Mouse (Mus musculus): Measurements from ENCODE around the gene Gm3336. TPM values are rescaled to one million over a fixed set of nuclear protein-coding genes. Genes with fewer than 3 reads are reported as not detected.

Gm3336 gene
- total RNA-seq, 1 experiment = 1.8 TPM

DNA sequence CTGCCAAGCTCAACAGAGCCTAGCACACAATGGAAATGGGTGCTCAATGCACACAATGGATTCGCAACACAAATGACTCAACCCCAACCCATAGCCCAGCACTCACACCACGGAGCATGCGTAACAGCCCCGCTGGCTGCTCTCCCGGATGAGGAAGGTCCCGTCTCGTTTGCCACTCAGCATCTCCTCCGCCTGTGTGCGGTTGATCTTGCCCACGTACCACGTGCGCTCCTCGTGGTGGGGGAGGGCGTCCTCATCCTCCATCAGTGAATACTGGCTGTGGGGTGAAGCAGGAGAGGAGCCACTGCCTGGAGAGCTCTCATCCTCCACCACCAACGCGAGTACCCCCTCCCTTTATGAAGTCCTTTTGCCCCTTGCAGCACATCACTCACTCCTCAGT, 50.6 kb downstream of the Gm3336 start:
- Histone ChIP-seq H3K9me3 (ENCODE audit: control insufficient read depth, insufficient read depth, low read depth, low read length) (no peaks in the 10 kb centered on the region), H3K9ac (ENCODE audit: insufficient read depth, low read depth, low read length, poor library complexity, severe bottlenecking) (peak overlapping the region; percentile 49), H3K4me3 (ENCODE audit: insufficient read depth in 1 of 2, low read depth in 1 of 2, low read length in 2 of 2, poor library complexity in 1 of 2, severe bottlenecking in 1 of 2) (peak overlapping the region; percentile 27 to 37), H3K4me1 (ENCODE audit: control insufficient read depth in 2 of 2, insufficient read depth in 2 of 2, low read length in 2 of 2, poor library complexity in 1 of 2) (peaks cover 2 to 39% of the 10 kb centered on the region in 2 experiments; a peak in 3 of 4 replicates), H3K36me3 (ENCODE audit: control insufficient read depth, insufficient read depth, low read length, poor library complexity, severe bottlenecking) (peaks cover 32% of the 10 kb centered on the region; the same call in 1 of the 2 replicates), H3K27ac (ENCODE audit: insufficient read depth, low read depth, low read length, poor library complexity, severe bottlenecking) (no peak overlapping the region)
- no peak for DNase-seq (ENCODE audit: low read depth, low spot score)
- in situ Hi-C loops (cut with MboI; ENCODE audit: low sequenced_read_pairs in 2 of 2, unreplicated experiment in 2 of 2) = no loop called here
- TF ChIP-seq CHD2 (IDR thresholded peaks at IDR 0.05; ENCODE audit: low read depth, low read length) (no peak), ZNF384 (IDR thresholded peaks at IDR 0.05; ENCODE audit: low read depth, low read length) (no peak), ZC3H11A (IDR thresholded peaks at IDR 0.05; ENCODE audit: borderline replicate concordance, low read depth, low read length) (no peak), MAFK (IDR thresholded peaks at IDR 0.05; ENCODE audit: insufficient read depth, low read depth, low read length) (no peak), HCFC1 (IDR thresholded peaks at IDR 0.05; ENCODE audit: borderline replicate concordance, insufficient read depth, low read length) (no peak)

DNA sequence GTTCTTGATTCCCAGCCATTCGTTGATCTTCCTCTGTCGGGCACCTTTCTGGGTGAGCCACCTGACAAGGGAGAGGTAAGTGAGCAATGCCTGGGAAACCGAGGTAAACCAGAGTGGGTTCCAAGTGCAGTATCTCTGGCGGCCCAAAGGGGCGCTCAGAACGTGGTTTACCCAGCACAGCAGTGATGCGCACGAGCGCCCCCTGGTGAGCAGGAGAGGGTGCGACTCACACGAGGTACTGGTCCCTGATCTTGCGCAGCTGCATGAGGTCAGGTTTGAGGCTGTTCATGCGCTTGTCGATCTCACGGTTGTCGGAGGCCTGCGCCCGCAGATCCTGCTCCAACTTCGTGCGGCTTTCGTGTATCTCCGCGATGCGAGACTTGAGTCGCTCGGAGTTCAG, 51.0 kb downstream of the Gm3336 start:
- Histone ChIP-seq H3K36me3 (ENCODE audit: control insufficient read depth, insufficient read depth, low read length, poor library complexity, severe bottlenecking) (peaks cover 29% of the 10 kb centered on the region; the same call in 1 of the 2 replicates), H3K27ac (ENCODE audit: insufficient read depth, low read depth, low read length, poor library complexity, severe bottlenecking) (no peak overlapping the region), H3K9me3 (ENCODE audit: control insufficient read depth, insufficient read depth, low read depth, low read length) (no peaks in the 10 kb centered on the region), H3K9ac (ENCODE audit: insufficient read depth, low read depth, low read length, poor library complexity, severe bottlenecking) (peak overlapping the region; percentile 49), H3K4me3 (ENCODE audit: insufficient read depth in 1 of 2, low read depth in 1 of 2, low read length in 2 of 2, poor library complexity in 1 of 2, severe bottlenecking in 1 of 2) (peak overlapping the region; percentile 27 to 37; a peak in 3 of 4 replicates), H3K4me1 (ENCODE audit: control insufficient read depth in 2 of 2, insufficient read depth in 2 of 2, low read length in 2 of 2, poor library complexity in 1 of 2) (peaks cover 2 to 39% of the 10 kb centered on the region in 2 experiments; a peak in 3 of 4 replicates)
- TF ChIP-seq HCFC1 (IDR thresholded peaks at IDR 0.05; ENCODE audit: borderline replicate concordance, insufficient read depth, low read length) = peak; percentile 78
- 0 out of 2 replicates have a peak, but pooled peaks have one; percentile 59 for TF ChIP-seq ZNF384 (IDR thresholded peaks at IDR 0.05; ENCODE audit: low read depth, low read length)
- no peak for TF ChIP-seq ZC3H11A (IDR thresholded peaks at IDR 0.05; ENCODE audit: borderline replicate concordance, low read depth, low read length)
- no peak for TF ChIP-seq MAFK (IDR thresholded peaks at IDR 0.05; ENCODE audit: insufficient read depth, low read depth, low read length)
- TF ChIP-seq CHD2 (IDR thresholded peaks at IDR 0.05; ENCODE audit: low read depth, low read length) = no peak
- in situ Hi-C loops (cut with MboI; ENCODE audit: low sequenced_read_pairs in 2 of 2, unreplicated experiment in 2 of 2) = no loop called here
- peak; percentile 97 for DNase-seq (ENCODE audit: low read depth, low spot score)

- Histone ChIP-seq H3K4me3 (ENCODE audit: insufficient read depth in 1 of 2, low read depth in 1 of 2, low read length in 2 of 2, poor library complexity in 1 of 2, severe bottlenecking in 1 of 2) (no peak overlapping the region), H3K36me3 (ENCODE audit: control insufficient read depth, insufficient read depth, low read length, poor library complexity, severe bottlenecking) (peaks cover 27% of the 10 kb centered on the region; the same call in 1 of the 2 replicates), H3K9me3 (ENCODE audit: control insufficient read depth, insufficient read depth, low read depth, low read length) (no peaks in the 10 kb centered on the region), H3K9ac (ENCODE audit: insufficient read depth, low read depth, low read length, poor library complexity, severe bottlenecking) (peak overlapping the region; percentile 17; the same call in 1 of the 2 replicates), H3K4me1 (ENCODE audit: control insufficient read depth in 2 of 2, insufficient read depth in 2 of 2, low read length in 2 of 2, poor library complexity in 1 of 2) (peaks cover 2 to 35% of the 10 kb centered on the region in 2 experiments; a peak in 3 of 4 replicates), H3K27ac (ENCODE audit: insufficient read depth, low read depth, low read length, poor library complexity, severe bottlenecking) (no peak overlapping the region)
- DNase-seq (ENCODE audit: low read depth, low spot score) = no peak
- in situ Hi-C loops (cut with MboI; ENCODE audit: low sequenced_read_pairs in 2 of 2, unreplicated experiment in 2 of 2) = no loop called here
- TF ChIP-seq MAFK (IDR thresholded peaks at IDR 0.05; ENCODE audit: insufficient read depth, low read depth, low read length) (no peak), CHD2 (IDR thresholded peaks at IDR 0.05; ENCODE audit: low read depth, low read length) (no peak), ZC3H11A (IDR thresholded peaks at IDR 0.05; ENCODE audit: borderline replicate concordance, low read depth, low read length) (no peak), ZNF384 (IDR thresholded peaks at IDR 0.05; ENCODE audit: low read depth, low read length) (no peak), HCFC1 (IDR thresholded peaks at IDR 0.05; ENCODE audit: borderline replicate concordance, insufficient read depth, low read length) (no peak)
Measured at GRCm38 (mm10) chr8:70769858-70770257, 51.5 kb downstream of the Gm3336 start.

- Histone ChIP-seq H3K9me3 (ENCODE audit: control insufficient read depth, insufficient read depth, low read depth, low read length) (no peaks in the 10 kb centered on the region), H3K36me3 (ENCODE audit: control insufficient read depth, insufficient read depth, low read length, poor library complexity, severe bottlenecking) (peaks cover 29% of the 10 kb centered on the region; the same call in 1 of the 2 replicates), H3K9ac (ENCODE audit: insufficient read depth, low read depth, low read length, poor library complexity, severe bottlenecking) (no peak overlapping the region), H3K4me1 (ENCODE audit: control insufficient read depth in 2 of 2, insufficient read depth in 2 of 2, low read length in 2 of 2, poor library complexity in 1 of 2) (peaks cover 2 to 36% of the 10 kb centered on the region in 2 experiments; a peak in 3 of 4 replicates), H3K4me3 (ENCODE audit: insufficient read depth in 1 of 2, low read depth in 1 of 2, low read length in 2 of 2, poor library complexity in 1 of 2, severe bottlenecking in 1 of 2) (no peak overlapping the region), H3K27ac (ENCODE audit: insufficient read depth, low read depth, low read length, poor library complexity, severe bottlenecking) (no peak overlapping the region)
- TF ChIP-seq CHD2 (IDR thresholded peaks at IDR 0.05; ENCODE audit: low read depth, low read length) (no peak), ZC3H11A (IDR thresholded peaks at IDR 0.05; ENCODE audit: borderline replicate concordance, low read depth, low read length) (no peak), HCFC1 (IDR thresholded peaks at IDR 0.05; ENCODE audit: borderline replicate concordance, insufficient read depth, low read length) (no peak), ZNF384 (IDR thresholded peaks at IDR 0.05; ENCODE audit: low read depth, low read length) (no peak), MAFK (IDR thresholded peaks at IDR 0.05; ENCODE audit: insufficient read depth, low read depth, low read length) (no peak)
- no peak for DNase-seq (ENCODE audit: low read depth, low spot score)
- in situ Hi-C loops (cut with MboI; ENCODE audit: low sequenced_read_pairs in 2 of 2, unreplicated experiment in 2 of 2) = no loop called here
Measured at GRCm38 (mm10) chr8:70770748-70771147, 52.4 kb downstream of the Gm3336 start.

Measured in ES-E14 (cell line).